Mouse (Mus musculus) hindbrain, embryonic 12.5 days (tissue): ENCODE results near the gene Cep128. TPM values are rescaled to one million over a fixed set of nuclear protein-coding genes. Genes with fewer than 3 reads are reported as not detected.
A peak's percentile ranks its signal among the peaks of the same experiment; 100 is the strongest.
"Not testable (repeated sequence)": the region's sequence is repeated elsewhere in the genome, so short reads cannot be mapped to it uniquely, and the experiment has no call there.

ENCODE experiments used
- ATAC-seq: fragments of 200-750 bp; cut with Nextera tagmentation; 2 replicates; pipeline ENCODE4 v1.8.0; 2017; ENCODE audit warnings: moderate TSS enrichment; ENCODE audit not compliant: low FRiP score
- H3K27ac ChIP-seq: fragments of 300-500 bp; sonication (generic); 2 replicates; pipeline ENCODE4 v1.5.1; 2016; ENCODE audit warnings: mild to moderate bottlenecking
- H3K27me3 ChIP-seq: fragments of 300-500 bp; sonication (generic); 2 replicates; pipeline ENCODE4 v1.6.1; 2016; ENCODE audit warnings: mild to moderate bottlenecking
- H3K36me3 ChIP-seq: fragments of 300-500 bp; sonication (generic); 2 replicates; pipeline ENCODE4 v1.6.1; 2016; ENCODE audit warnings: mild to moderate bottlenecking
- H3K4me1 ChIP-seq: fragments of 300-500 bp; sonication (generic); 2 replicates; pipeline ENCODE4 v1.6.1; 2016
- H3K4me2 ChIP-seq: fragments of 300-500 bp; sonication (generic); replicated peaks from 2 replicates; pipeline ENCODE4 v1.6.1; 2016; ENCODE audit warnings: mild to moderate bottlenecking
- H3K4me3 ChIP-seq: fragments of 300-500 bp; sonication (generic); 2 replicates; pipeline ENCODE4 v1.5.1; 2016; ENCODE audit warnings: mild to moderate bottlenecking
- H3K9ac ChIP-seq: fragments of 300-500 bp; sonication (generic); 2 replicates; pipeline ENCODE4 v1.6.1; 2016; ENCODE audit warnings: mild to moderate bottlenecking, moderate library complexity
- H3K9me3 ChIP-seq: fragments of 300-500 bp; sonication (generic); replicated peaks from 2 replicates; pipeline ENCODE4 v1.6.1; 2016; ENCODE audit warnings: mild to moderate bottlenecking
- WGBS: fragments of 180-500 bp; shearing (Covaris S2); methylation state at CpG from one replicate; pipeline ENCODE4 v1.1.7; 2016; 5-methylcytosine and 5-hydroxymethylcytosine counted together
- polyA plus RNA-seq: library from polyadenylated mRNA; unstranded; fragments of >200 nt; fragmentation: Nextera tagmentation; extraction: Ambion mirVana; gene quantifications from 2 replicates; pipeline ENCODE4 v1.2.1, GENCODE M21; 2016

Cep128 gene
- polyA plus RNA-seq, 1 experiment from 2014 or later: 8.7 TPM

DNA sequence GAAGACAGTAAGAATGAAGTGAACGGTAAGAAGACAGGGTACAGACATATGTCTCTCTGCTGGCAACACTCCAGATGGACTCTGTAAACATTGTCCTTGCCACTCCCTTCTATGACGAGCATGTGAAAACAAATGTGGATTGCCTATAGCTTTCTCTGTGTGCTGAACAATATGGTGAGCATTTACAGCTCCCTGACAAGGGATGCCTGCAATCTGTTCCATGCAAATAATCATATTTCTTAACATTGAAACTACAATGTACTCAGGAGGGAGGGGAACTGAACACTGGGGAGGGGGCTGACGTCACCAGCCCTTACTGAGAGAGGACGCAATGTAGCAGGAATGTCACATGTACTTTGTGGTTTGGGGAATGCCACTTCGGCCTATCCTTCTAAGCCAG lies 355.1 kb downstream of the Cep128 start:
- Histone ChIP-seq H3K4me1 (no peaks in the 10 kb centered on the region), H3K4me3 (no peak overlapping the region), H3K27me3 (no peaks in the 10 kb centered on the region), H3K36me3 (no peaks in the 10 kb centered on the region), H3K4me2 (no peak overlapping the region), H3K27ac (no peak overlapping the region), H3K9ac (no peak overlapping the region), H3K9me3 (no peaks in the 10 kb centered on the region)
- ATAC-seq: 0 out of 2 replicates have a peak, but pooled peaks have one; percentile 32
- 79% methylated on average over 5 of the region's 5 CpGs for WGBS

DNA sequence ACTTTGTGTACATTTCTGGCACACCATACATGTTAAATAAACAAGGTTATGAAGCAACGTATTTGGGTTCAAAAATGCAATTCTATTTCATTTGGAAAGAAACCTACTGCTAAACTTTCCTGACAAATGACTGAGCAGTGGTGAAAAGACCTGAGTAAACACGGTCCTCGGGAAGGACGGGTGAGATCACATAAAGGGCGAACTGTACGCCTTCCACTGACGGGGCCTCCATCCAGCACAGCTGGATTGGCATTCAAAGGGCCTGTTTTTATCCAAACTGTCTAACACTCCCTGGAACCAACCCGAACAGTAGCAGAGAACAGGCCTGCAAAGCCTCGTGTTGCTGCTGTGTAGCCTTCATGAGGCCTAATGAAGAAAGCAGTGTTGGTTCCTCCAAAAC lies 356.5 kb downstream of the Cep128 start:
- H3K27ac ChIP-seq: no peak overlapping the region
- no peaks in the 10 kb centered on the region for H3K9me3 ChIP-seq
- no peaks in the 10 kb centered on the region for H3K27me3 ChIP-seq
- no peak overlapping the region for H3K9ac ChIP-seq
- ATAC-seq: no peak
- no peak overlapping the region for H3K4me3 ChIP-seq
- 82% methylated on average over 9 of the region's 9 CpGs for WGBS
- H3K4me1 ChIP-seq: no peaks in the 10 kb centered on the region
- H3K36me3 ChIP-seq: no peaks in the 10 kb centered on the region
- H3K4me2 ChIP-seq: no peak overlapping the region

DNA sequence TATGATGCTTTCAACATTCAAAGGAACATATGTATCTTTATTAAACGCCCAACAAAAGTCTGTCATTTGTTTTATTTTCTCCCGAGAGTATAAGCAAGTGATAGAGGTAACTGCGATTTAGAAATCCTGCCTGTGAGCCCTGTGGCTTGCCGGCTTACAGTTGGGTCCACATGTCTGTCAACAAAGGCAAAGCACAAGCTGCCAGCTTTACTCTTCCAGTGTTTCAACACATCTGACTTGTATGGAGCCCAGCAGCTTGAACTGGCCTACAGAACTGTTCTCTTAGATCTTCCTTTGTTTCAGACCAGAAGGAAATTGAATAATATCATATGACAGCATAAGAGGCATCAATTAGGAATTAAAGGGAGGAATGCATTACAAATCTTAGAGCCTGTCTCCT lies 357.1 kb downstream of the Cep128 start:
- H3K4me3 ChIP-seq: no peak overlapping the region
- H3K27ac ChIP-seq: no peak overlapping the region
- H3K27me3 ChIP-seq: no peaks in the 10 kb centered on the region
- H3K4me2 ChIP-seq: no peak overlapping the region
- H3K9ac ChIP-seq: no peak overlapping the region
- 85% methylated on average over 4 of the region's 4 CpGs for WGBS
- H3K4me1 ChIP-seq: no peaks in the 10 kb centered on the region
- no peak for ATAC-seq
- no peaks in the 10 kb centered on the region for H3K36me3 ChIP-seq
- no peaks in the 10 kb centered on the region for H3K9me3 ChIP-seq

DNA sequence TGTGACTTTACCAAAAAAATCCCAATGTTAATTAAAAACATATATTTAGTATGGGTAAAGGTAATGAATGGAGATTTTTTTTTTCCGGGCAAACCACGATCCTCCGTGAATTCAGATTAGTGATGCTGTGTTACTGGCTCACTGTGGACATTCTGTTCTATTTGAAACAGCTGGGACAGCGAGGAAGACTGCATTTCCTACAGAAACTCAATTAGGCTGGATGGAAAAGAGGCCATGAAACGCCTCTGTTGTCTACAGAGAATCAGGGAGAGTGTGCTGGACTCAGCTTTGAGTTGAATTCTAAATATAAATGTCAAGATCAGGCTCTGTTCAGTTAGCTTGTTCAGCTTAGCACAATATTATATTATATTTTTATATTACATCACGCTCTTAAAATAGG lies 369.1 kb downstream of the Cep128 start:
- Histone ChIP-seq H3K27ac (no peak overlapping the region), H3K9ac (no peak overlapping the region), H3K36me3 (no peaks in the 10 kb centered on the region), H3K9me3 (no peaks in the 10 kb centered on the region), H3K27me3 (no peaks in the 10 kb centered on the region), H3K4me1 (no peaks in the 10 kb centered on the region), H3K4me2 (no peak overlapping the region), H3K4me3 (no peak overlapping the region)
- no peak for ATAC-seq
- WGBS: 84% methylated on average over 6 of the region's 6 CpGs

DNA sequence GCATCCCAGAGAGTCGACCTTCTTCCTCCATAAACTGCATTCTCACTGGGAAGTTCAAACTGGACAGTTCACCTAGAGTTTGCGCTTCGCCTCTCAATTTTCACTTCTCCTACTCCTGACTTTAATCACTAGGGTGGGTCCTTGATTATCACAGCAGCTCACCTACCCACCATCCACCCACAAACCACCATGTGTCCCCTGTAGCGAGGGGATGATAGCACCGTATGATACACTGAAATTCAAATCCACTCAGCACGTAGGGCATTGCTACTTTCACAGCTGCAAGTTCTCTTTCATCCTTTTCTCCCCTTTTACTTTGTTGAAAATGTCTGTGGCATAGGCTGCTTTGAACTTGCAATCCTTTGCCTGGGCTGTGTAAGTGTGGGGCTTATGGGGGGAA lies 371.2 kb downstream of the Cep128 start:
- no peak overlapping the region for H3K4me2 ChIP-seq
- no peaks in the 10 kb centered on the region for H3K4me1 ChIP-seq
- 86% methylated on average over 6 of the region's 6 CpGs for WGBS
- no peak overlapping the region for H3K9ac ChIP-seq
- no peak overlapping the region for H3K27ac ChIP-seq
- no peak for ATAC-seq
- no peaks in the 10 kb centered on the region for H3K27me3 ChIP-seq
- no peaks in the 10 kb centered on the region for H3K36me3 ChIP-seq
- no peak overlapping the region for H3K4me3 ChIP-seq
- no peaks in the 10 kb centered on the region for H3K9me3 ChIP-seq

DNA sequence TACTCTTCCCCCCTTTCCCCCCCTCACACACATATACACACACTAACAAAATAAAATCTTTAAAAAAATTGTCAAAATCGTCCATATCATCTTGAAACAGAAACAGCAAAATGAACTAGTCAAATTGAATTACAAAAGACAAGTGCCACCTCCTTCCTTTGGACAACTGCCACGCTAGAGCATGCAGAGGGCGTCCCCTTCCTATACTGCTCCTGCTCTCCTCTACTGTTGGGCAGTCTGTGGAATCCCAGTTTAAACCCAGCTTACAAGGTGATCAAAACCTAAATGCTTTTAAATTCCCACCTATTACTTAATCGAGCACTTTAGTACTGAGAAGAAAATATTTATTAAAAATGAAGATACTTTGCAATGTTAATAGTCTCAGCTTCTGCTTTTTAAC lies 372.0 kb downstream of the Cep128 start:
- ATAC-seq: no peak
- 72% methylated on average over 4 of the region's 4 CpGs for WGBS
- no peaks in the 10 kb centered on the region for H3K4me1 ChIP-seq

DNA sequence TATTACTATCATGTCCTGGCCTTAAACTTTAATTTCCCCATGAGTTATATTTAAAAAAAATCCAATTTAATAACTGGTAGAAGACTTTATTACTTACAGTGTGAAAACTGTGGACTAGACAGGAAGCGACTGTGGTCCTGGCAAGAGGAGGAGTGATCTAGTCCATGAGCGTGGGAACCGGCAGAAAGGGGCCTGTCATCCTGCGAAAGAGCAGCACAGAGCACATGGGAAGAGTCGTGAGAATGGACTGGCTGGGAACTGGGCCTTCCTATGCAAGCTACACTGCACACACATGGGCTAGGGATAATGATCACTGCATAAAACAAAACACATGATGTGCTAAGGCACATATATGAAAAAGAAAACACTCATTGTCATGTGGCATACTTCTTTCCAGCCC lies 375.5 kb downstream of the Cep128 start:
- Histone ChIP-seq H3K27me3 (no peaks in the 10 kb centered on the region), H3K9ac (no peak overlapping the region), H3K27ac (no peak overlapping the region), H3K4me1 (no peaks in the 10 kb centered on the region), H3K4me2 (no peak overlapping the region), H3K9me3 (no peaks in the 10 kb centered on the region), H3K36me3 (no peaks in the 10 kb centered on the region), H3K4me3 (no peak overlapping the region)
- no peak for ATAC-seq
- WGBS: 82% methylated on average over 5 of the region's 5 CpGs

More for the DNA sequence above, 372.0 kb downstream of the Cep128 start:
- Histone ChIP-seq H3K4me2 (no peak overlapping the region), H3K36me3 (no peaks in the 10 kb centered on the region), H3K4me3 (no peak overlapping the region), H3K9ac (no peak overlapping the region), H3K27ac (no peak overlapping the region), H3K9me3 (no peaks in the 10 kb centered on the region), H3K27me3 (no peaks in the 10 kb centered on the region)

DNA sequence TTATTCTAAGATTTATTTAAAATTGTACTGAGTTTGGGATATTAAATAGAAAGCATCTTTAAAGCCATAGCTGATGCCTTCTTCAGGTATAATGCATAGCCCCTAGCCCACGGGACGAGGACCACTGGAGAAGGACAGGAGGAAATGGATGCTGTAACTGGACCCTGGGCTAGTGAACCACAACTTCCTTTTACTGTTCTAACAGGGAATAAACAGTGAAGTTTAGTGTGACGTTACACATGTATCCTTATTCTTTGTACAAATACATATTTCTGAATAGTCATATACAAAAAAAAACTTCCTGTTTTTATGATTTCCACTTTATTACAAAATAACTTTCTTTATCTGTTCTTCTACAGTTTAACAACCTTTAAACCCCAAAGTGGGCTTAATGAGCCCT lies 376.0 kb downstream of the Cep128 start:
- ATAC-seq: no peak
- H3K36me3 ChIP-seq: no peaks in the 10 kb centered on the region
- no peak overlapping the region for H3K4me2 ChIP-seq
- WGBS: 87% methylated on average over 3 of the region's 3 CpGs
- no peak overlapping the region for H3K4me3 ChIP-seq
- no peaks in the 10 kb centered on the region for H3K27me3 ChIP-seq
- no peak overlapping the region for H3K27ac ChIP-seq
- no peaks in the 10 kb centered on the region for H3K9me3 ChIP-seq
- H3K4me1 ChIP-seq: no peaks in the 10 kb centered on the region
- no peak overlapping the region for H3K9ac ChIP-seq

DNA sequence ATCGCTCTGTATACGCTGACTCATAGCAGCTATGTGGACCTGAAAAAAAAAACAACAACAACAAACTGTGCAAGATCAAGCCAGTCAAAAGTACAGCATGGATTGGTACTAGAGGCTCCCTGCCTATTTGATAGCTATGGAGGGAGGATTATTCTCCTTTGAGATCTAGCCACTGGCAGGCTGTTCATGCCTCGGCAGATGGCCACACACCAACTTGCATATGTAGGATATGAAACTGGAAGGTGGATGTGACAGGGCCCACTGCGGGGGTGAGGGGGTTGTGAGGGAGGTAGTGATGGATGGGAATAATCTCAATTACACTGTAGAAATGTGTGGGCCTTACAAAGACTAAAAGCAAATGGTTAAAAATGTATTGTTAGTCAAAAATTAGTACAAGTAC lies 386.7 kb downstream of the Cep128 start:
- no peak overlapping the region for H3K4me3 ChIP-seq
- no peaks in the 10 kb centered on the region for H3K36me3 ChIP-seq
- 95% methylated on average over 4 of the region's 4 CpGs for WGBS
- no peaks in the 10 kb centered on the region for H3K9me3 ChIP-seq
- H3K4me2 ChIP-seq: no peak overlapping the region
- H3K27me3 ChIP-seq: no peaks in the 10 kb centered on the region
- no peaks in the 10 kb centered on the region for H3K4me1 ChIP-seq
- H3K9ac ChIP-seq: no peak overlapping the region
- H3K27ac ChIP-seq: no peak overlapping the region
- no peak for ATAC-seq

DNA sequence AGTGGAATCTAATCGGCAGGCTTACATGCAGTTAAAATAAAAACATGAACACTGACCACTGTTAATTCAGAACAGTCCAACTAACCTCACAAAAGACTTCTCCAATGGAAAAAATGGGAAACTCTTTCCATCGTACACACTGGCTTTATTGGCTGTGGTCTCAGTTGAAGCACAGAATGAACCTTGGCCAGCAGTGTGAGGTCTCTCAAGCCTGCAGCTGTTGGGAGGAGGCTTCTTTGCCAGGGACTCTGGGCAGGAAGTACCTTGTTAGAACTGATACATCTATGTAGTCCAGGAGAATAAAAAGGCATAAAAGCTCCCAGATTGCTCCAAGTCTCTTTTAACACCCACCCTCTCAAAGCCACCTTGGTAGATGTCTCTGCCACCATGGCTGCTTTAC lies 390.9 kb downstream of the Cep128 start:
- Histone ChIP-seq H3K4me1 (no peaks in the 10 kb centered on the region), H3K9me3 (no peaks in the 10 kb centered on the region), H3K27me3 (no peaks in the 10 kb centered on the region), H3K4me3 (no peak overlapping the region), H3K4me2 (no peak overlapping the region), H3K27ac (no peak overlapping the region), H3K9ac (no peak overlapping the region), H3K36me3 (no peaks in the 10 kb centered on the region)
- no peak for ATAC-seq
- WGBS: 91% methylated on average over 2 of the region's 2 CpGs

DNA sequence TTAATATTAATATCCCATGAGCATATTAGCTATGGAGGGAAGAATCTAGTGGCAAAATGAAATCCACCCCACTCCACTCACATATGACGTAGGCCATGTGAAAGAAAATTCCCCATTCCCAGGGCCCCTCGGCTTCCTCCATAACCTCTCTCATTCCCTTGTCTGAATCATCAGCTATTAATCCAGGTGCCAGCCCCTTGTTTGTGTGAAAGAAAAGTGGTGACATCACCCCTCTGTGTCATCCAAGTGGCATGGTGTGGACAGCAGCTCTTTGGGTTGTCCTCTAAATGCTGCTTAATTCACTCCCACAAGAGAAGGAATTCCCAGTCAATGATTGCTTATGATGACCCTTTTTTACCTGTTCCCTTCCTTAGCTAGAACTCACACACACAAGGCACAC lies 396.4 kb downstream of the Cep128 start:
- Histone ChIP-seq H3K36me3 (no peaks in the 10 kb centered on the region), H3K4me1 (no peaks in the 10 kb centered on the region), H3K27ac (no peak overlapping the region), H3K9me3 (no peaks in the 10 kb centered on the region), H3K4me3 (no peak overlapping the region), H3K9ac (no peak overlapping the region), H3K4me2 (no peak overlapping the region), H3K27me3 (no peaks in the 10 kb centered on the region)
- WGBS: 80% methylated on average over 2 of the region's 2 CpGs
- no peak for ATAC-seq

DNA sequence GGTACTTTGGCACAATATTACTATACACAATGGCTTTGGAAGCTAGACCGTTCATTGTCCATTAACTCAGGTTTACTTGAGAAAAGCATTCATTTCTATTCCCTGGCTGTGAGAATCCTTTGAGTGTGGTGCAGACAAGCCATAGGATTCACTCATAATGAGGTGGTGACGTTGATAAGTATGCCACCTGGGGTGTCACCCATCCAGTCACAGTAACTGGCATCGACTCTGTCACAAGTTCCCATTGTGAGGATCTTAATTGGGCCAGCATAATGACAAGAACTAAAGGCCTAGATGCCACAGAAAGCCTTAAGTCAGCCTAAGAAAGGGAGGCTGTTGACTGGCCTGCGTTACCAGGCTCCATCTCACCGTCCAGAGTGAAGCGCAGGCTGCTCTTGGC lies 396.9 kb downstream of the Cep128 start:
- no peak overlapping the region for H3K4me3 ChIP-seq
- no peaks in the 10 kb centered on the region for H3K9me3 ChIP-seq
- no peaks in the 10 kb centered on the region for H3K36me3 ChIP-seq
- H3K9ac ChIP-seq: no peak overlapping the region
- no peaks in the 10 kb centered on the region for H3K4me1 ChIP-seq
- no peak for ATAC-seq
- 76% methylated on average over 6 of the region's 6 CpGs for WGBS
- H3K4me2 ChIP-seq: no peak overlapping the region
- H3K27me3 ChIP-seq: no peaks in the 10 kb centered on the region
- no peak overlapping the region for H3K27ac ChIP-seq

DNA sequence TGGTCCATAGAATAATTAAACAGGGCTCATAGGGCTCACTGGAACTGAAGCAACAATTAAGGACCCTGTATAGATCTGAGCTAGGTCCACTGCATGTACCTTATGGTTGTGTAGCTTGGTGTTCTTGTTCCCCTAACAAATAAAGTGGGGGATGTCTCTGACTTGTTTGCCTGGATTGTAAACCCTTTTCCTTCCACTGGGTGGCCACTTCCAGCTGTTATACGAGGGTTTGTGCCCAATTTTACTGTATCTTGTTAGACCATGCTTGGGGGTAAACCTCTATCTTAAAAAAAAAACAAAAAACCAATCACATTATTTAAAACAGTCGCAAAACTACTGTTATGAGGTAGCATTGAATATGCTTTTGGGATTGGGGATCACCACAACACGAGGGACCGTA lies 402.2 kb downstream of the Cep128 start:
- Histone ChIP-seq H3K4me2 (no peak overlapping the region), H3K4me3 (no peak overlapping the region), H3K27me3 (no peaks in the 10 kb centered on the region), H3K9me3 (no peaks in the 10 kb centered on the region), H3K27ac (no peak overlapping the region), H3K4me1 (no peaks in the 10 kb centered on the region), H3K9ac (no peak overlapping the region), H3K36me3 (no peaks in the 10 kb centered on the region)
- 88% methylated on average over 4 of the region's 4 CpGs for WGBS
- no peak for ATAC-seq

DNA sequence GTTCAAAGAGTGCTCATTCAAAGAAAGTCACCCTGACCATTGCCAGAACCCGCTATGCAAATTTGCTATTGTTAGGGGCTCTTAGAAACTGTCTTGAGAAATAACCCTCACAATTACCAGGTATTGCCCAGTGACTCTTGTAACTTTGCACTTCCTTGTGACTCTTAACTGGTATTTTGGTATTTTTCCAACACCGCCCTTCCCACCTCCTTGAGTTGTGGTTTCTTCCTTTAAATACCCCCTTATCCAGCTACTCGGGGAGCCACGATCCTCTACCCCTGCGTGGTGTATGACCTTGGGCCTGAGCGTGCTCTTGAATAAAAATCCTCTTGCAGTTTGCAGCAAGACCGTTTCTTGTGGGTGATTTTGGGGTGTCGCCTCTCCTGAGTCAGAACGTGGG lies 407.8 kb downstream of the Cep128 start:
- WGBS: 86% methylated on average over 9 of the region's 9 CpGs
- not testable (repeated sequence) for H3K36me3 ChIP-seq, H3K4me1 ChIP-seq, ATAC-seq, H3K27ac ChIP-seq, H3K27me3 ChIP-seq, H3K4me2 ChIP-seq, H3K9ac ChIP-seq, H3K4me3 ChIP-seq, H3K9me3 ChIP-seq
